In genomic region chr16:8678676-8679075, GRCm38 (mm10) we compare ENCODE assay signal across 1 mouse cellular context.
TF ChIP-seq lines count a peak whose summit lies in the region.

No protein-coding gene starts in this region.

TF ChIP-seq in MEL, 35 proteins besides CTCF, POLR2A, EP300 and RAD21 (continued from another document):
- TF ChIP-seq TAL1 (IDR thresholded peaks at IDR 0.05; ENCODE audit: low read length): peak; percentile 34; the same call in 1 of the 2 replicates
